Mouse (Mus musculus) heart, postnatal 0 days (tissue): Measurements from ENCODE around the gene Dusp13.

Source experiments
- CTCF ChIP-seq: IDR thresholded peaks from 2 replicates; pipeline ENCODE4 v1.5.1; 2016; ENCODE audit warnings: antibody characterized with exemption, control low read depth, low read depth
- EP300 ChIP-seq: IDR thresholded peaks from 2 replicates; pipeline ENCODE4 v1.6.1; 2016; ENCODE audit warnings: antibody characterized with exemption, low read depth

DNA sequence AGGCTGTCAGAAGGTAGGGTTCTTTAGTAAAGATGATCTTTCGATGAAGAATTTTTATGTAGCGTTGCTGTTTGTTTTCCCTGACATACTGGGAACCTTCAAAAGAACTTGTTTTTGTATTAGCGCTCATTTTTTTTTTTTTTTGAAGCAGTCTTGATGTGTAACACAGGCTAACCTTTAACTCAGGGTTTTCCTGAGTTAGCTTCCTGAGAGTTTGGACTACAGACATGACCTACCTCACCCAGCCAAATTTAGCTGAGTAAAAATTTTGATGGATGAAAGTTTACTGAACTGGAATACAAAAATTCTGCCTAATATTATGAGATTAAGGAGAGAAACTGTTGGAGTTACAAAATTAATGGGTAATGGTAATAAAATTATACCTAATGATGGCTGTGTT, 1.4 kb upstream of the Dusp13 start:
- TF ChIP-seq CTCF: no peak
- no peak for TF ChIP-seq EP300
